Mouse (Mus musculus) layer of hippocampus, adult 18-20 months (tissue): ENCODE measurements around the gene Kctd18. TPM values are rescaled to one million over a fixed set of nuclear protein-coding genes. Genes with fewer than 3 reads are reported as not detected.
"Not testable (repeated sequence)": the region's sequence is repeated elsewhere in the genome, so short reads cannot be mapped to it uniquely, and the experiment has no call there.

Source experiments
- DNase-seq, 2 experiments: peaks; one replicate each; pipeline ENCODE4 v3.0.0; 2022; ENCODE audit warnings: low spot score in 2 of 2
- long read RNA-seq: library from polyadenylated mRNA; stranded (forward); transcript quantifications from one replicate; pipeline ENCODE4 v2.0.0, GENCODE M21; 2021
- total RNA-seq, 2 experiments: library from RNA; stranded (reverse); gene quantifications; 2 replicates each; pipeline ENCODE4 v1.2.3; 2021

The Kctd18 gene
- total RNA-seq = 10 to 100 TPM; 15.7 to 17.5 TPM
- long read RNA-seq, partial matches to known transcripts = 1 of 11 reads
- long read RNA-seq, other reads (novel, unspliced or antisense) = 5 of 11 reads

- DNase-seq = no peak
These were observed at the start of gene Kctd18 for GRCm38 (mm10) chr1:58018856-58019255. Kctd18 (minus strand) TSS chr1:58018956.

- no peak for DNase-seq
These were observed 46.9 kb upstream of the Kctd18 start for GRCm38 (mm10) chr1:58065606-58066005.

- DNase-seq = no peak
These were observed 46.4 kb upstream of the Kctd18 start for GRCm38 (mm10) chr1:58065151-58065550.

- no peak for DNase-seq
These were observed 43.4 kb upstream of the Kctd18 start for GRCm38 (mm10) chr1:58062131-58062530.

GRCm38 (mm10) chr1:58058846-58059245, 40.1 kb upstream of the Kctd18 start:
- DNase-seq = no peak

- DNase-seq = no peak
These were observed 38.2 kb upstream of the Kctd18 start for GRCm38 (mm10) chr1:58056939-58057338.

GRCm38 (mm10) chr1:58056074-58056807, 37.5 kb upstream of the Kctd18 start:
- DNase-seq = no peak

- DNase-seq = no peak
These were observed 36.8 kb upstream of the Kctd18 start for GRCm38 (mm10) chr1:58055598-58055997.

- no peak for DNase-seq
These were observed 30.4 kb upstream of the Kctd18 start for GRCm38 (mm10) chr1:58049126-58049525.

GRCm38 (mm10) chr1:58046721-58047290, 28.1 kb upstream of the Kctd18 start:
- DNase-seq = no peak

GRCm38 (mm10) chr1:58045546-58045945, 26.8 kb upstream of the Kctd18 start:
- DNase-seq = peak in 1 of 2 experiments; percentile 63

GRCm38 (mm10) chr1:58045076-58045475, 26.3 kb upstream of the Kctd18 start:
- no peak for DNase-seq

GRCm38 (mm10) chr1:58037306-58037705, 18.6 kb upstream of the Kctd18 start:
- not testable (repeated sequence) for DNase-seq

- peak in 1 of 2 experiments; percentile 56 for DNase-seq
These were observed 12.5 kb upstream of the Kctd18 start for GRCm38 (mm10) chr1:58031160-58031769.

GRCm38 (mm10) chr1:58030156-58030871, 11.6 kb upstream of the Kctd18 start:
- peak; percentile 24 to 62 for DNase-seq

GRCm38 (mm10) chr1:58029636-58030117, 10.9 kb upstream of the Kctd18 start, which contains the start of gene Aox1:
Aox1 (plus strand) TSS chr1:58029931.
- peak; percentile 30 to 49 for DNase-seq

- no peak for DNase-seq
These were observed 9.0 kb upstream of the Kctd18 start for GRCm38 (mm10) chr1:58027707-58028106.

GRCm38 (mm10) chr1:58006388-58006787, 12.4 kb downstream of the Kctd18 start:
- not testable (repeated sequence) for DNase-seq

- no peak for DNase-seq
These were observed 20.6 kb downstream of the Kctd18 start for GRCm38 (mm10) chr1:57998146-57998545.

- DNase-seq = no peak
These were observed 22.6 kb downstream of the Kctd18 start for GRCm38 (mm10) chr1:57996133-57996615.
